Mouse (Mus musculus): ENCODE measurements around the gene Abce1. TPM values are rescaled to one million over a fixed set of nuclear protein-coding genes. Genes with fewer than 3 reads are reported as not detected.
A peak's percentile ranks its signal among the peaks of the same experiment; 100 is the strongest.

Abce1 gene
- total RNA-seq, 2 experiments from 2014 or later, result 87.5 to 89.0 TPM

GRCm38 (mm10) chr8:79641119-79641518 is 70.4 kb downstream of the Abce1 start:
- no peak for DNase-seq (ENCODE audit: low spot score in 2 of 2)

DNA sequence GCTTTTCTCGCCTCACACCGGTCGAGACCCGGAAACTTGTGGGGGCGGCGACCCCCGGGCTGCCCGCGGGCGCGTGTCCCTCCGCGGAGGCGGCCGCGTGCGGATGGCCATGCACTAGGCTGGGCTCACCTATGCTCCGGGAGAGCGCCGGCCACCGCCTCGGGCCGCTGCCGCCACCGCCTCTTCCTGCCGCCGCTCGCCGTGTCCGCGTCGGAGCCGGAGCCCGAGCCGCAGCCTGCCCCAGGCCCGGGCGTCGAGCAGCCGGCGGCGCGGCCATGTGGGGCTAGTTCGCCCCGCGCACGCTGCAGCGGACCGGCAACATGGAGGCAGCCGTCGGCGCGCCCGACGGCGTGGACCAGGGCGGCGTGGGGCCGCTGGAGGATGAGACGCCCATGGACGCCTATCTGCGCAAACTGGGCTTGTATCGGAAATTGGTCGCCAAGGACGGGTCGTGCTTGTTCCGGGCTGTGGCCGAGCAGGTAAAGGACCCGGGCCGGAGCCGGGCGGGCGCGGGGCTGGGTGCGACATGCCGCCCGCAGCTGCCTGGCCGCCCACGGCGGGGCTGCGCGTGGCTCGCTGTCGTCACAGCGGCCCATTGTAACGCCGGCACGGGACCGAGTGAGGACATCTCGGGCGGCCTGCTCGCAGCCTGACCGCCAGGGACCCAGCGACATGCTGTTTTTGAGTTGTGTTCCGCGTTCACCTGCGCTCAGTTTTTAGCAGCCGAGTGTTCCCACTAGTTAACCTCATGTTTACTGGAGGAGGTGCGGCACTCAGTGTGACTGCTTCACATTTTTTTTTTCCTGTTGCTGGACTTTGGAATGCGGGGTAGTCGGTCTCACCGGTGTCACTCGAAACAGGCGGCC is 71.7 kb downstream of the Abce1 start, which contains the start of gene Otud4:
Otud4 (plus strand) TSS at position 33 of the 866 bp plus-strand sequence.
- peak; percentile 57 to 65 for DNase-seq (ENCODE audit: low spot score in 2 of 2)

DNA sequence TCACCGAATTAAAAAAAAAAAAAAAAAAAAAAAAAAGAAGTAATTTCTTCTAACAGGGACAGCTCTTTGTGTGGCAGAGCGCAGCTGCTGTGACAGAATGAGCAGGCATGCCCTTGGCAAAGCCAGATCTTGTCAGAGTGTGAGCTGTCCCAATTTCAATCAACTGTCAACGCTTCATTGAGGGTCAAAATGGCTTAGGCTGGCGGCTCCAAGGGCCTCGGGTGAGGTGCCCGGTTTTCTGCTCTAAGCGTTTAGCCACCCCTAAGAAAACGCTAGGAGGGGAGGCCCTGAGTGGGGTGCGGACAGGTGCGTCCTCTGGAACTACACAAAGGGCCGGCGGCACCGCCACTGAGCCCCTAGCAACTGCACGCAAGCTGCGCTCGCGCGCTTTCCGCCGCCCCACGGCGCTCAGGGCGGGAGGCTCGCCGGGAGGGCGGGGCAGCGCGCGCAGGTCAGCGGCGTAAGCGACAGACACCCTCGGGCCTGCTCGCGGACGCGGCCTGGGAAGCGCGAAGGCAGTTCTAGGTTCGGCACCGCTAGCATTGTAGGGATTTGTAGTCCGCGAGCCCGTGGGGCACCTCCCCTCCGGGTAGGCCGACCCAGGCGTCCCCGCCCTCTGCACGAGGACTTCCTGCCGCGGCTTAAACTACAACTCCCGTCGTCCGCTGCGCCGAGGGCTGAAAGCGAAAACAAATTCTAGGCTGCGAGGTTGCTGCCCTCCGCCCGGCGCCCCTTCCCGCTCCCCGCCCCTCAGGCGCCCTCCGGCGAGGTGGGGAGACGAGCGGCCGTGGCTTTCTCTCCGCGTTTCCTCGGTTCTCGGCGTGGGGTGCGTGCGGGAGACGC is 72.6 kb downstream of the Abce1 start:
- peak; percentile 93 to 96 for DNase-seq (ENCODE audit: low spot score in 2 of 2)

DNA sequence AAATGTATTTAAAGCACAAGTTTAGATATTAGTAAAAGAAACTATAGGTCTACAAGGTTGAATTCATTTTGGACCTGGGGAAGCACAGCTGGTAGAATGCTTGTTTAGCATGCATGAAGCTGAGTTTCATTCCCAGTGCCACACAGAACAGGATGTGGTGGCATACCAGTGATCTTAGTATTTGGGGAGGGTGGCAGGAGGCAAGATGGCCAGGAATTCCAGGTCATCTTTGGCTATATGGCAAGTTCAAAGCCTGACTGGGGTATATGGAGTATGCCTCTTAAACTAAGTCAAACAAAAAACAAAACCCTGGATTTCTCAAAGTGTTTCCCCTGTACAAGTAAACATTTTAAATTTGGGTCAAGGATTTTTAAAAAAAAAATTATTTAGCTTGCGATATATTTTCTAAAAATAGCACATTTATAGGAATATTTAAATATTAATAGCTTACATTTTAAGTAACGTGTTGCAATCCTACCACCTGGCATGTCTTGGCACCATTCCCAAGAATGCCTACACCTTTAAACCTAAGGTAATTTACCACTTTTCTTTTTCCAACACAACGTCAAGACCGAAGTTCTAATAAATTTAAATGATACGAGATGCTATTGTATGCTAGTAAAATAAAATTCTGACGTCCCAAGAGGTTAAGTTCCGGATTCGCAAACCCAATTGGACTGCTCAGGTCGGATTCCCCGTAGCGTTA is 73.4 kb downstream of the Abce1 start:
- DNase-seq (ENCODE audit: low spot score in 2 of 2), result no peak

DNA sequence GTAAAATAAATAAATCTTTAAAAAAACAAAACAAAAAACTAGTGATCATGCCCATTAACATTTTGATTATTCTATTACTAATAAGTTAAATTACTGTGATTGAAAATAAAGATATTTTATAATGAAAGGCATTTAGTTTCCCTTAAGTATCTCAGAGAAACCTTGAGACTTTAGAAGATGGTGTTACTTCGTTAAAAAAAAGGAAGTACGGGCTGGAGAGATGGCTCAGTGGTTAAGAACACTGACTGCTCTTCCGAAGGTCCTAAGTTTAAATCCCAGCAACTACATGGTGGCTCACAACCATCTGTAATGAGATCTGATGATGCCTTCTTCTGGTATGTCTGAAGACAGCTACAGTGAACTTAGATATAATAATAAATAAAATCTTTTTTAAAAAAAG is 74.3 kb downstream of the Abce1 start:
- no peak for DNase-seq (ENCODE audit: low spot score in 2 of 2)

GRCm38 (mm10) chr8:79636151-79636550 is 75.4 kb downstream of the Abce1 start:
- DNase-seq (ENCODE audit: low spot score in 2 of 2), result no peak

DNA sequence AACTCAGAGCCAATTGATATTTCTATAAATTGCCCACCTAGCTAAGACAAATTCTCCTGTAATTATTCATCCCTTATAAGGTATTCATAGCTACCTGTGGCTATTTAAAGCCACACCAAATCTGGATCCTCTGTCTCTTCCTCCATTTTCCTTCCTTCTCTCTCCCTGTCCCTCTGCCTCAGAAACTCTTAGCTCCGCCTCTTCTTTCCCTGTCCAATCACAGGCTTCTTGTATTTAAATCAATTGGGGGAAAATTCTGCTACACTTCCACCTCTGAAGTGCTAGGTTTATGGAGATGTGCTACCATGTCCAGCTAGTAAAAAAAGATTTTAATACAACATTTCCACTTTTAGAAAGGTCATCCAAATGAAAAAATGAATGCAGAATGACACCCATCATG is 76.0 kb downstream of the Abce1 start:
- no peak for DNase-seq (ENCODE audit: low spot score in 2 of 2)

Other genes with a start within 250 kb of the Abce1 start
- 10 to 100 TPM; 40.5 to 45.3 TPM for gene Otud4, start 72.1 kb downstream of the Abce1 start, total RNA-seq (2021)
- 10 to 100 TPM in 1 of 2 experiments, 1 to 10 TPM in 1; 8.2 to 12.6 TPM for gene Anapc10, start 80 bp upstream of the Abce1 start, total RNA-seq (2021)